Mouse (Mus musculus): ENCODE data around the gene Ftl1. TPM values are rescaled to one million over a fixed set of nuclear protein-coding genes. Genes with fewer than 3 reads are reported as not detected.

Gene Ftl1
- polyA plus RNA-seq, 1 experiment, result 2,491 TPM

- Histone ChIP-seq H3K4me3 (ENCODE audit: control insufficient read depth, insufficient read depth, low read length) (no peak overlapping the region), H3K27me3 (ENCODE audit: control insufficient read depth, insufficient read depth, low read length) (no peaks in the 10 kb centered on the region), H3K4me1 (replicated peaks; ENCODE audit: control insufficient read depth, insufficient read depth, low read length) (peaks cover 30% of the 10 kb centered on the region), H3K27ac (ENCODE audit: control insufficient read depth, insufficient read depth, low read length) (no peak overlapping the region), H3K36me3 (ENCODE audit: control insufficient read depth, insufficient read depth, low read length) (peaks cover 11% of the 10 kb centered on the region)
- WGBS, result 95% methylated on average over 4 of the region's 4 CpGs
- no peak for TF ChIP-seq CTCF (IDR thresholded peaks at IDR 0.05; ENCODE audit: borderline replicate concordance, control insufficient read depth, extremely low read depth, insufficient read depth, low read length, poor library complexity)
- TF ChIP-seq POLR2A (IDR thresholded peaks at IDR 0.05; ENCODE audit: control insufficient read depth, extremely low read depth, insufficient read depth, low read length, poor library complexity), result no peak
- DNase-seq, result no peak
Observed at GRCm38 (mm10) chr7:45461781-45462180, 2.1 kb upstream of the Ftl1 start.

- TF ChIP-seq POLR2A (IDR thresholded peaks at IDR 0.05; ENCODE audit: control insufficient read depth, extremely low read depth, insufficient read depth, low read length, poor library complexity) (no peak), CTCF (IDR thresholded peaks at IDR 0.05; ENCODE audit: borderline replicate concordance, control insufficient read depth, extremely low read depth, insufficient read depth, low read length, poor library complexity) (no peak)
- no peaks in the 10 kb centered on the region for H3K27me3 ChIP-seq (ENCODE audit: control insufficient read depth, insufficient read depth, low read length)
- no peak overlapping the region for H3K4me3 ChIP-seq (ENCODE audit: control insufficient read depth, insufficient read depth, low read length)
- peaks cover 11% of the 10 kb centered on the region for H3K36me3 ChIP-seq (ENCODE audit: control insufficient read depth, insufficient read depth, low read length)
- DNase-seq, result no peak
- no peak overlapping the region for H3K27ac ChIP-seq (ENCODE audit: control insufficient read depth, insufficient read depth, low read length)
- WGBS, result 96% methylated on average over 4 of the region's 5 CpGs
- peaks cover 29% of the 10 kb centered on the region for H3K4me1 ChIP-seq (replicated peaks; ENCODE audit: control insufficient read depth, insufficient read depth, low read length)
Observed at GRCm38 (mm10) chr7:45461326-45461725, 1.6 kb upstream of the Ftl1 start.

GRCm38 (mm10) chr7:45460860-45461314 is 1.2 kb upstream of the Ftl1 start:
- H3K27me3 ChIP-seq (ENCODE audit: control insufficient read depth, insufficient read depth, low read length), result no peaks in the 10 kb centered on the region
- peaks cover 11% of the 10 kb centered on the region for H3K36me3 ChIP-seq (ENCODE audit: control insufficient read depth, insufficient read depth, low read length)
- H3K4me3 ChIP-seq (ENCODE audit: control insufficient read depth, insufficient read depth, low read length), result no peak overlapping the region
- 36% methylated on average over 13 of the region's 13 CpGs for WGBS
- DNase-seq, result peak; percentile 42
- peaks cover 25% of the 10 kb centered on the region for H3K4me1 ChIP-seq (replicated peaks; ENCODE audit: control insufficient read depth, insufficient read depth, low read length)
- TF ChIP-seq POLR2A (IDR thresholded peaks at IDR 0.05; ENCODE audit: control insufficient read depth, extremely low read depth, insufficient read depth, low read length, poor library complexity), result no peak
- TF ChIP-seq CTCF (IDR thresholded peaks at IDR 0.05; ENCODE audit: borderline replicate concordance, control insufficient read depth, extremely low read depth, insufficient read depth, low read length, poor library complexity), result no peak
- no peak overlapping the region; the same call in 1 of the 2 replicates for H3K27ac ChIP-seq (ENCODE audit: control insufficient read depth, insufficient read depth, low read length)

- WGBS, result 64% methylated on average over 7 of the region's 7 CpGs
- no peak for DNase-seq
- H3K27me3 ChIP-seq (ENCODE audit: control insufficient read depth, insufficient read depth, low read length), result no peaks in the 10 kb centered on the region
- peaks cover 11% of the 10 kb centered on the region for H3K36me3 ChIP-seq (ENCODE audit: control insufficient read depth, insufficient read depth, low read length)
- H3K4me3 ChIP-seq (ENCODE audit: control insufficient read depth, insufficient read depth, low read length), result no peak overlapping the region
- H3K27ac ChIP-seq (ENCODE audit: control insufficient read depth, insufficient read depth, low read length), result peak overlapping the region; percentile 34; the same call in 1 of the 2 replicates
- TF ChIP-seq POLR2A (IDR thresholded peaks at IDR 0.05; ENCODE audit: control insufficient read depth, extremely low read depth, insufficient read depth, low read length, poor library complexity) (no peak), CTCF (IDR thresholded peaks at IDR 0.05; ENCODE audit: borderline replicate concordance, control insufficient read depth, extremely low read depth, insufficient read depth, low read length, poor library complexity) (no peak)
- H3K4me1 ChIP-seq (replicated peaks; ENCODE audit: control insufficient read depth, insufficient read depth, low read length), result peaks cover 20% of the 10 kb centered on the region
Observed at GRCm38 (mm10) chr7:45460377-45460776, 693 bp upstream of the Ftl1 start.

- 2% methylated on average over 43 of the region's 43 CpGs for WGBS
- peaks cover 11% of the 10 kb centered on the region for H3K36me3 ChIP-seq (ENCODE audit: control insufficient read depth, insufficient read depth, low read length)
- peak overlapping the region; percentile 99 for H3K4me3 ChIP-seq (ENCODE audit: control insufficient read depth, insufficient read depth, low read length)
- DNase-seq, result peak; percentile 85
- no peaks in the 10 kb centered on the region for H3K27me3 ChIP-seq (ENCODE audit: control insufficient read depth, insufficient read depth, low read length)
- peak overlapping the region; percentile 90 for H3K27ac ChIP-seq (ENCODE audit: control insufficient read depth, insufficient read depth, low read length)
- H3K4me1 ChIP-seq (replicated peaks; ENCODE audit: control insufficient read depth, insufficient read depth, low read length), result peaks cover 20% of the 10 kb centered on the region
- TF ChIP-seq CTCF (IDR thresholded peaks at IDR 0.05; ENCODE audit: borderline replicate concordance, control insufficient read depth, extremely low read depth, insufficient read depth, low read length, poor library complexity), result 0 out of 2 replicates have a peak, but pooled peaks have one; percentile 24
- TF ChIP-seq POLR2A (IDR thresholded peaks at IDR 0.05; ENCODE audit: control insufficient read depth, extremely low read depth, insufficient read depth, low read length, poor library complexity), result no peak
Observed at GRCm38 (mm10) chr7:45458748-45459563, 728 bp downstream of the Ftl1 start.

- WGBS, result 39% methylated on average over 10 of the region's 10 CpGs
- H3K4me3 ChIP-seq (ENCODE audit: control insufficient read depth, insufficient read depth, low read length), result no peak overlapping the region
- no peaks in the 10 kb centered on the region for H3K27me3 ChIP-seq (ENCODE audit: control insufficient read depth, insufficient read depth, low read length)
- TF ChIP-seq POLR2A (IDR thresholded peaks at IDR 0.05; ENCODE audit: control insufficient read depth, extremely low read depth, insufficient read depth, low read length, poor library complexity) (no peak), CTCF (IDR thresholded peaks at IDR 0.05; ENCODE audit: borderline replicate concordance, control insufficient read depth, extremely low read depth, insufficient read depth, low read length, poor library complexity) (no peak)
- no peak overlapping the region for H3K27ac ChIP-seq (ENCODE audit: control insufficient read depth, insufficient read depth, low read length)
- peaks cover 11% of the 10 kb centered on the region for H3K36me3 ChIP-seq (ENCODE audit: control insufficient read depth, insufficient read depth, low read length)
- no peak for DNase-seq
- peaks cover 20% of the 10 kb centered on the region for H3K4me1 ChIP-seq (replicated peaks; ENCODE audit: control insufficient read depth, insufficient read depth, low read length)
Observed at GRCm38 (mm10) chr7:45457204-45458060, 2.3 kb downstream of the Ftl1 start.
